Mouse (Mus musculus): ENCODE results near the gene Cwc15. TPM values are rescaled to one million over a fixed set of nuclear protein-coding genes. Genes with fewer than 3 reads are reported as not detected.

Cwc15 gene
- polyA plus RNA-seq, 1 experiment from 2014 or later: 176 TPM

GRCm38 (mm10) chr9:14559430-14559829 is 59.0 kb downstream of the Cwc15 start:
- 78% methylated on average over 10 of the region's 10 CpGs for WGBS
- Histone ChIP-seq H3K9ac (no peak overlapping the region), H3K27ac (no peak overlapping the region), H3K9me3 (no peaks in the 10 kb centered on the region), H3K4me1 (no peaks in the 10 kb centered on the region), H3K27me3 (no peaks in the 10 kb centered on the region), H3K36me3 (peaks cover 80% of the 10 kb centered on the region), H3K4me3 (no peak overlapping the region), H3K4me2 (replicated peaks) (no peak overlapping the region)
- ATAC-seq (ENCODE audit: insufficient number of reproducible peaks, insufficient read depth, low FRiP score, low TSS enrichment): no peak

- no peak overlapping the region for H3K4me3 ChIP-seq
- no peaks in the 10 kb centered on the region for H3K4me1 ChIP-seq
- H3K27ac ChIP-seq: no peak overlapping the region
- H3K9ac ChIP-seq: no peak overlapping the region
- no peak; the same call in 1 of the 2 replicates for ATAC-seq (ENCODE audit: insufficient number of reproducible peaks, insufficient read depth, low FRiP score, low TSS enrichment)
- 88% methylated on average over 9 of the region's 9 CpGs for WGBS
- peaks cover 77% of the 10 kb centered on the region for H3K36me3 ChIP-seq
- no peak overlapping the region for H3K4me2 ChIP-seq (replicated peaks)
- H3K27me3 ChIP-seq: no peaks in the 10 kb centered on the region
- H3K9me3 ChIP-seq: no peaks in the 10 kb centered on the region
These were observed 59.6 kb downstream of the Cwc15 start for GRCm38 (mm10) chr9:14559996-14560395.

Other genes with a start within 250 kb of the Cwc15 start
- gene Sesn3, start 225.6 kb upstream of the Cwc15 start, polyA plus RNA-seq (2016; fragmentation: Nextera tagmentation; extraction: Ambion mirVana): 28.2 and 28.9 TPM in 2 replicates
- gene Endod1, start 119.1 kb upstream of the Cwc15 start, polyA plus RNA-seq (2016; fragmentation: Nextera tagmentation; extraction: Ambion mirVana): 10.7 and 11.9 TPM in 2 replicates
- 0.26 and 0.46 TPM in 2 replicates for gene Kdm4d, start 135 bp upstream of the Cwc15 start, polyA plus RNA-seq (2016; fragmentation: Nextera tagmentation; extraction: Ambion mirVana)
- 33.7 and 35.1 TPM in 2 replicates for gene Amotl1, start 144.4 kb downstream of the Cwc15 start, polyA plus RNA-seq (2016; fragmentation: Nextera tagmentation; extraction: Ambion mirVana)
- 0.08 and 0.18 TPM in 2 replicates for gene Piwil4, start 240.1 kb downstream of the Cwc15 start, polyA plus RNA-seq (2016; fragmentation: Nextera tagmentation; extraction: Ambion mirVana)

Data from embryonic facial prominence, embryonic 12.5 days (tissue).